Mouse (Mus musculus) cerebellum, postnatal 4 days (tissue): ENCODE measurements around the gene Btg4.
"Not testable (repeated sequence)": the region's sequence is repeated elsewhere in the genome, so short reads cannot be mapped to it uniquely, and the experiment has no call there.

ENCODE experiments used
- DNase-seq, 2 experiments: peaks; one replicate each; pipeline ENCODE4 v3.0.0; 2022; ENCODE audit warnings: low spot score in 2 of 2, mixed read lengths in 1 of 2

Btg4 gene

GRCm38 (mm10) chr9:51081614-51082013 lies 20.9 kb downstream of the Btg4 start:
- DNase-seq, result no peak

GRCm38 (mm10) chr9:51093697-51094096 lies 33.0 kb downstream of the Btg4 start:
- no peak for DNase-seq

DNA sequence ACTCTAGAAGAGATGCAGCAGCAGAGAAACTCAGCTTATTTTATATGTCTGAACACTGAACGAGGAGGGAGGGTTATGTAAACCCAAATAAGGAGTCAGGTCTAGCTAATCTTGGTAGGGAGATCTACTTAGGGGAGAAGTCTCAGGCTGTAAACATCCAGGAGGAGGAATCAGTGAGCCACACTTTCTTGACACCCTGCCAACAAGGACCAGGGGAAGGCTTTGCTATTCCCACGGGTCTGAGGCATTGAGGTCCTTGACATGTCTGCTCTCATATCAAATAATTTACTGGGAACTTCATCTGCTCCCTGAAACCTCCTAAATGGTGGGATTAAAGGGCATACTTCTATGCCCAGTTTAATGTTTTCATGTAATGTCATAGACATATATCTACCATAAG lies 35.6 kb downstream of the Btg4 start:
- no peak for DNase-seq

GRCm38 (mm10) chr9:51101756-51102425 lies 41.2 kb downstream of the Btg4 start, which contains the start of gene 4833427G06Rik:
Gene 4833427G06Rik (minus strand): TSS chr9:51102078.
- DNase-seq, result peak; percentile 21 to 35

DNA sequence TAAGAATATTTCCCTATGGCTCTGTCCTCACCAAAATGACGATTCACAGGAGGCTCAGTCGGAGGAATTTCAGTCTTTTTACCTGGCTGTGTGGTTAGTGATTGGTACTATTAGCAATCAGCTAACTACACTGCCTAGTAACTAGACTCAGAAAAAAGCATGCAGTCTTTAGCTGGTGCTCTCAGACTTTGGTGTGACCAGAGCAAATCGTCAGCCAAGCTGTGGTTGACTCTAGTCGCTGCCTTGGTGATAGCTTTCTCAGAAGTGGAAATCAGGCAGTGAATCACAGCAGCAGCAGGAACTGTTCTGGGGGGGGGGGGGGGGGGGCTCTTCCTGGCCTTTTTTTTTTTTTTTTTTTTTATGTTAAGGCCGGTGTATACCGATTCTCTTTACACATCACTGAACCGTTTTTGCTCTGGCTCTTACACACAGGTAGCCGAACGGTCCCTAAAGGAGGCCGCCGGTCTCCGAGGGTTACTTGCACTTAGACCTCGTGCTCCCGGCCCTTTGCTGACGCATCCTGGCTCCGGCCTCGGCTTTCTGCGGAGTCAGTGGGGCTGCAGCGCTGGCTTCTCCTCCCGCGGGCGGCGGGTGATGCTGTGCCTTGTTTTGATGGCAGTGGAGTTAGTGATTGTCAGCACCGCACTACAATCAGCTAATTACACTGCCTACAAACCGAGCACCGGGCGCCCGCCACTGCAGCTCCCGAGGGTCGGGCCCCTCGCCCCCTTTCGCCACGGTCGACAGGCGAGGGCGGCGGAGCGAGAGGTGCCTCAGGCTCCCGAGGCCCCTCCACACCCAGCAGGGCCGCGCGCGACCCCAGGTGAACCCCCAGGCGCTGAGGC lies 42.5 kb downstream of the Btg4 start:
- peak; percentile 21 to 47 for DNase-seq

DNA sequence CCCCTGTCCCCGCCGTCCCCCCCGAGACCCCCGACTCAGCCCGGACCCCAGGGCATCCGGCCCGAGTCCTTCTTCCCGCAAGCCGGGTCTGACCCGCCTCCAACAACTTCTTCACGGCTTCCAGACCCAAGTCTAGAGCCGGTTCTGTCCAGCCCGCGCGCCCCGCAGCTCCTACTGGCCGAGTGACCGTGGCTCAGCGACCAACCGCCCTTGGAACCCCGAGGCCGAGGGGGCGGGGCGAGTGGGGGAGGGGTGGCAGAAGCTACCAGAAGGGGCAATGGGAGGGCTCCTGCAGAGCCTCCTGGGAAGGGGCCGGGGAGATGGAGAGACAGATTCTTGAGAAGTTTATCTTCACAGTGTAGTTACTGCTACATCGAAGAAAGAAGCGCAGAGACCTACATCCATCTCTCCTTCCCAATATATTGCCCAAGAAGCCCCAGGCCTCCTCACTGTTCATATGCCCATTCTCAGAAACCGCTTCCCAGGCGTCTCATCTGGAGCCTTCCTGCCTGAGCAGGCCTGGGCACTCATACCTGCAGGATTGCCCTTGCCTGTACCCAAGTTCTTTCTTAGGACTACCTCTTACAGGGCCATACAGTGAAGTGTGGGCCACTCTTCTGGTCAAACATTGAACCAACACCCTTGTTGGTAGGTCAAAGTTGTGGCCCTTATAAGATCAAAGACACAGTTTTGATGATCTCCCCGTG lies 43.3 kb downstream of the Btg4 start:
- peak in 1 of 2 experiments; percentile 50 for DNase-seq

GRCm38 (mm10) chr9:51105751-51106150 lies 45.0 kb downstream of the Btg4 start:
- DNase-seq, result no peak

DNA sequence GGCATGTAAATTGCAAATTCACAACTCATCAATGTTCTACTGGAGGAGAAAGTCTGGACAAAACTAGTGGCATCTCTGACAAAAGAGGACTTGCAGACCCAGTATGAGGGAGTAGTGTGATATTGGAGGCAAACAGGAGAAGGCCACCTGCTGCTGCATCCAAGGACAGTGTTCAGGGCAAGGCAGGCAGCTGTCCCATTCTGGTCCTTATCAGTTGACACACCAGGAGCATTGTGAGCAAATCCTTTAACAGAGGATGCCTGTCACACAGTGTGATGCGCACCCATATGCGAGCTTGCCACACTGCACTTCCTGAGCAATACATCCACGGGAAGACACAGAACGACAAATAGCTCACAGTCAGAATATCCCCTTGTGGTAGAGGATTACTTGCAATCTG lies 54.1 kb downstream of the Btg4 start:
- DNase-seq, result no peak

DNA sequence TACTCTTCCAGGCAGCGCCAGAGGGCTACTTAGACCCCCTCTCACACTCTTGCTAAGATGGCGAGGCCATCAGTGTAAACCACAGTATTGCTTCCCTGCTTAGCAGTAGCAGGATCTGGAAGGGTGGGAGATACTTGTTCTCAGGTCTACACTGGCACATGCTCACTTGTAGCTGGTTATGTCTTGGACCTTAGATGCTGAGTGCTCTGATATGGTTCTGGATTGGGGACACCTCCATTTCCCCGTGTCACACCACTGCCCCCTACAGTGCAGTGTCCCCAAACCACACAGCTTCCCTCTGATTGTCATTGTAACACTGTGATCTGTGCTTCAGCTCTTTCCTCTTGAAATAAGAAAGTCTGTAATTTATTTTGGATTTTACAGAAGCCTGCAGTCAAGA lies 76.3 kb downstream of the Btg4 start:
- no peak for DNase-seq

DNA sequence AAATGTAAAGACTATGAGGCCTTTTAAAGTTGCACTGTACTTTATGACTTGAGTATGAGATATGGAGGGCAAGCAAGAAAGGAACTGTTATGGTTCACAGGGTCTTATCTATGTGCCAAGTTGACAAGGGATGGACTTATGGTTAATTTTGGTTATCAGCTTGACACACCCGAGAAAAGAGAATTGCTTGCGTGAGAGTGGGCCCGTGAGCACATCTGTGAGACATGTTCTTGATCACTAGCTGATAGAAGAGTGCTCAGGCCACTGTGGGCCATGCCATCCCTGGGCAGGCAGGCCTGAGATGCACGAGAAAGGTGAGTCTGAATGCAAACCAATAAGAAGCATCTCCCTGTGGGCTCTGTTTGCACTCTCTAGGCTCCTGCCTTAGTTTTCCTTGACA lies 76.7 kb downstream of the Btg4 start:
- no peak for DNase-seq

GRCm38 (mm10) chr9:51137836-51138235 lies 77.1 kb downstream of the Btg4 start:
- DNase-seq, result no peak

- DNase-seq, result no peak
Measured at GRCm38 (mm10) chr9:51138301-51138700, 77.6 kb downstream of the Btg4 start.

- not testable (repeated sequence) for DNase-seq
Measured at GRCm38 (mm10) chr9:51139401-51139800, 78.7 kb downstream of the Btg4 start.

GRCm38 (mm10) chr9:51140711-51141110 lies 80.0 kb downstream of the Btg4 start:
- no peak for DNase-seq

GRCm38 (mm10) chr9:51143437-51143836 lies 82.7 kb downstream of the Btg4 start:
- DNase-seq, result no peak

GRCm38 (mm10) chr9:51144218-51144617 lies 83.5 kb downstream of the Btg4 start:
- no peak for DNase-seq

DNA sequence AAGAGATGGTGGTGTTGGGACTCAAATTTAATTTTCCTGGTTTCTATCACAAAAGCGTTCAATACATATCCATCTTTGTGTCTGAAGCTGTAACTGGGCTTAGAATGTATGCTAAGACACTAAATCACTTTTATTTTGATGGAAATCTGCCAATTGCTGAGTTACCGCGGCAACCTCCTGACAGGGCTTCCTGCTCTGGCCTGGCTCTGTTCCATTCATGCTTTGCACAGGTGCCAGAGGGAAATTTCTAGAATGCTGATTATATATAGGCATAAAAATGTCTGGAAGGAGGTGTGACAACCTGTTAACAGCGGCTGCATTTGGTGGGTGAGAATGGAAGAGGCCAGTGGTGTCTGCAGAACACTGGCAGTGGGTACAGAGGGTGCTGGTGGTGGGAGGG lies 85.8 kb downstream of the Btg4 start:
- no peak for DNase-seq

DNA sequence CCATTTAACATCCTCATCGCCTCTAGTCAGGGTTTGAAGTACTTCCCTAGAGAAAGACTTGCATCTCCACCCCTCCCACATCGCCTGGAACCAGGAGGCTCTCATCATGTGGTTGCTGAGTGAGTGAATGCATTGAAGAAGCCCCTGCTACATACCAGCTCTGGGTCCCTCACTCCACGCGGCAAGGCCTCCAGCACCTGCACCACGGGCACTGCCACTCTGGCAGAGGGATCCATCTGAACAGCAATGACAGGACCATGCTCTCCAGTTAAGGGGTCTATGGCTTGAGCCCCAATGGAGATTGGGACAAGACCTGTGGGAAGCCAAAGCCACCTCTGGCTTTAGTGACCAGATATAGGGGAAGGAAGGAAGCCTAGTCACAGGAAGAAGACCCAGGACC lies 86.6 kb downstream of the Btg4 start:
- DNase-seq, result no peak

- peak in 1 of 2 experiments; percentile 74 for DNase-seq
Measured at GRCm38 (mm10) chr9:51152079-51152752, 91.5 kb downstream of the Btg4 start.

DNA sequence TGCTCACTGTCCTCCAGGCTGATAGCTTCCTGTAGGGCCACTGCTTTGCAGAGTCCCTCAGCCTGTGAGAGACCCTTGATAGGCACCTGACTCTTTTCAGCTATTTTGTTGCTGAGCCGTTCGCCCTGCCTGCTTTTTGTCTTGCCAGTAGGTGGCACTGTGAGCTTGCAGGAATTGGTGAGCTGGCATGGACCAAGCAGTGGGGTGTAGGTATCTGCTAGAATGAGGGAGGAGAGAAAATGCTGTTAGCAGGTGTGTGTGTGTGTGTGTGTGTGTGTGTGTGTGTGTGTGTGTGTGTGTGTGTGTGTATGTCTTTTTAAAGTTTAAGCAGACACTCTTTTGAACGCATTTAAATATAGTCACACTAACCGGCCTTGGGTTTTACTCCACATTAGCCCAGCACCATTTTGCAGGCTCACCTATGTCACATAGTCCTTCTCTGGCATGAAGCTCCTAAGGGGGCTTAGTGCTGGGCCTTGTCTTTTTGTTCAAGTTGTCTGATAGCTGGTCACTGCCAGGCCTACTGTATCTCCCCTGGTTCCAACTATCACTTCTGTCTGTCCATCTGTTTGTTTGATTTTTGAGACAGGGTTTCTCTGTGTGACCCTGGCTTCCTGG lies 101.2 kb downstream of the Btg4 start:
- peak; percentile 70 to 83 for DNase-seq

- DNase-seq, result no peak
Measured at GRCm38 (mm10) chr9:51163989-51164388, 103.3 kb downstream of the Btg4 start.
